Mouse (Mus musculus): ENCODE measurements around the gene Ism1.

DNA sequence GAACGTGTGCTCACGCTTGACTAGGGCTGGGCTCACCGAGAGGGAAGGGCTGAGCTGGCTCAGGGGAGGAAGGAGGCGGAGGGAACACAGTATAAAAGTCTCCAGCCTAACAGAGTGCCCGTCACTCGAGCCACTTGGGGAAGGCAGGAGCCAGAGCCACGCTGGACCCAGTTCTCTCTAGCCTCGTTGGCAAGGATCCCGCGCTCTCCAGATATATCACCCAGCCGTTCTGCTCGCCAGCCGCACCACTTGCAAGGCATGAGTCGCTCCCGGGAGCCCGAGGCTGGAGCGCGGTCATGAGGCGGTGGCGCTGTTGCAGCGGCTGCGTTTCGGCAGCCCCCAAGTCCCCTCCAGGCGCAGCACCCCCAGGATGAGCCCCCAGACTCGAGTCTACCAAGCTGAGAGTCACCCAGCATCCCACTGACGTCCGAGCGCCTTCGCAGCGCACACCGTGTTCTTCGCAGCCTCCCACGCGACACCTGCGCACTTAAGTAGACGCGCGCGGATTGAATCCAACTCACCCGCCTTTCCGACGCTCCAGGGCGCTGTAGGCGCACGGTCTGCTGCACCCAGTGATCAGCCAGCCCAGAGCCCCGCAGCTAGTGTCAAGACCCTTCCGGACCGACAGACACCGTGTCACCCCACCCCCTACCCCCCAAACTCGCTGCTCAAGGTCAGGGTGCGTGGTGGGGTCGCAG, 764 bp upstream of the Ism1 start:
- TF ChIP-seq CTCF (IDR thresholded peaks at IDR 0.05; ENCODE audit: low read depth) = no peak
- no peak for TF ChIP-seq EP300 (IDR thresholded peaks at IDR 0.05; ENCODE audit: low read depth)
